ENCODE assay signal across 9 mouse cellular contexts in genomic region chr8:81558550-81558949, GRCm38 (mm10).
"Had no signal": no experiment of that assay in that cellular context is flagged by ENCODE, and none has a peak within 500 bp of the region (broad histone marks: within the 10 kb centered on the region; RNA-seq: fewer than 3 reads in every experiment).

No protein-coding gene starts in this region.

- ATAC-seq: liver, embryonic 12.5 days had no signal

- DNase-seq: kidney, adult 18-20 months; kidney, postnatal 25 days; layer of hippocampus, adult 9-11 months; liver; lung, adult 18-20 months; midbrain, embryonic 14.5 days; thymus, adult 18-20 months; thymus, postnatal 4 days had no signal
